25 mouse cellular contexts compared by ENCODE assay signal in the genomic region with DNA sequence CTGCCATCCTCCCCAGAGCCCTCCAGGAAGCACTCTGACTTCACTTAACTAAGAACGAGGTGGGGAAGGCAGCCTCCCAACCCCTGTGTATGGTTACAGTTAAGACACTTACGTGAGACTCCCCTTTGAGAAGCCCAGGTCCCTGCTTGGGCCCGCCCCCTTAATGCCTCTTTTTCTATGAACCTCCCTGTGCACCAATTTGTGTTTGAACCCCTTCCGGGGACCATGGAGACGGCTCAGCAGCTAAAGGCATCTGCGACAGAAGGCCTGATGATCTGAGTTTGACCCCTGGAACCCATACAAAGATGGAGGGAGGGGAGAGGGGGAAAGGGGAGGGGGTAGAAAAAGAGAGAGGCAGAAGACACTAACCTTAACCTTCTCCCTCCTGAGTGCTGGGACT. TPM values are rescaled to one million over a fixed set of nuclear protein-coding genes. Genes with fewer than 3 reads are reported as not detected.
DNase-seq lines count a peak whose midpoint lies in the region; ATAC-seq and TF ChIP-seq lines count a peak whose summit lies in the region.
"Had no signal": no experiment of that assay in that cellular context is flagged by ENCODE, and none has a peak within 500 bp of the region (broad histone marks: within the 10 kb centered on the region; RNA-seq: fewer than 3 reads in every experiment).

No protein-coding gene starts in this region.

- no peak overlapping the region for H3K9ac ChIP-seq in hindbrain, embryonic 11.5 days (ENCODE audit: low read depth, low read length)
- H3K9ac ChIP-seq in hindbrain, embryonic 14.5 days, result no peak overlapping the region
- peak overlapping the region; percentile 4; the same call in 1 of the 2 replicates for H3K9ac ChIP-seq in ES-Bruce4 (ENCODE audit: low read depth, poor library complexity, severe bottlenecking)
- H3K9ac ChIP-seq in neural tube, embryonic 11.5 days (ENCODE audit: low read length), result peak overlapping the region; percentile 7; the same call in 1 of the 2 replicates
- H3K9ac ChIP-seq: embryonic facial prominence, embryonic 12.5 days; heart, embryonic 15.5 days; liver, embryonic 13.5 days; lung, embryonic 14.5 days; midbrain, embryonic 12.5 days had no signal

- no peaks in the 10 kb centered on the region for H3K36me3 ChIP-seq in hindbrain, embryonic 11.5 days (ENCODE audit: control insufficient read depth, insufficient read depth, low read length)
- H3K36me3 ChIP-seq in hindbrain, embryonic 14.5 days (replicated peaks; ENCODE audit: control insufficient read depth, insufficient read depth), result no peaks in the 10 kb centered on the region
- H3K36me3 ChIP-seq in ES-Bruce4 (ENCODE audit: control insufficient read depth, insufficient read depth, low read length, poor library complexity, severe bottlenecking), result no peaks in the 10 kb centered on the region
- no peaks in the 10 kb centered on the region for H3K36me3 ChIP-seq in neural tube, embryonic 11.5 days (ENCODE audit: control insufficient read depth, insufficient read depth, low read length)
- H3K36me3 ChIP-seq: embryonic facial prominence, embryonic 12.5 days; heart, embryonic 15.5 days; liver, embryonic 13.5 days; midbrain, embryonic 12.5 days had no signal

- H3K27me3 ChIP-seq in hindbrain, embryonic 11.5 days (ENCODE audit: control insufficient read depth, insufficient read depth, low read length), result no peaks in the 10 kb centered on the region
- H3K27me3 ChIP-seq in hindbrain, embryonic 14.5 days (ENCODE audit: control insufficient read depth, insufficient read depth, low read length), result no peaks in the 10 kb centered on the region
- H3K27me3 ChIP-seq in ES-Bruce4 (ENCODE audit: control insufficient read depth, insufficient read depth, low read length, poor library complexity, severe bottlenecking), result no peaks in the 10 kb centered on the region
- H3K27me3 ChIP-seq in neural tube, embryonic 11.5 days (ENCODE audit: control insufficient read depth, insufficient read depth, low read length), result no peaks in the 10 kb centered on the region
- H3K27me3 ChIP-seq: CH12.LX; embryonic facial prominence, embryonic 12.5 days; heart, embryonic 15.5 days; liver, embryonic 13.5 days; midbrain, embryonic 12.5 days had no signal

- H3K4me3 ChIP-seq in hindbrain, embryonic 11.5 days (ENCODE audit: low read depth, low read length), result no peak overlapping the region
- no peak overlapping the region for H3K4me3 ChIP-seq in hindbrain, embryonic 14.5 days (replicated peaks; ENCODE audit: low read length)
- H3K4me3 ChIP-seq in ES-Bruce4 (ENCODE audit: low read depth, low read length), result peak overlapping the region; percentile 29
- H3K4me3 ChIP-seq in neural tube, embryonic 11.5 days (ENCODE audit: low read depth, low read length), result no peak overlapping the region
- H3K4me3 ChIP-seq: embryonic facial prominence, embryonic 12.5 days; heart, embryonic 15.5 days; liver, embryonic 13.5 days; midbrain, embryonic 12.5 days had no signal

- DNase-seq in hindbrain, embryonic 11.5 days (ENCODE audit: low spot score), result peak; percentile 45
- no peak for DNase-seq in hindbrain, embryonic 14.5 days (ENCODE audit: low spot score)
- DNase-seq in embryo, embryonic 11 days, result peak; percentile 54
- DNase-seq in neural tube, embryonic 11.5 days (ENCODE audit: low spot score), result peak; percentile 47
- DNase-seq in liver, result no peak
- no peak for DNase-seq in cerebellum, adult 8-10 months
- DNase-seq: adrenal gland, postnatal 10 days; cerebellum, postnatal 14 days; gastrocnemius, postnatal 36 days; kidney, adult 9 months; kidney, postnatal 25 days; left cerebral cortex, postnatal 4 days; liver, embryonic 13.5 days; lung, embryonic 14.5 days; right cerebral cortex, adult 18-20 months; spleen, adult 18-20 months; thymus, postnatal 4 days had no signal

- no peak overlapping the region for H3K4me2 ChIP-seq in hindbrain, embryonic 11.5 days (replicated peaks; ENCODE audit: low read depth, low read length)
- no peak overlapping the region for H3K4me2 ChIP-seq in hindbrain, embryonic 14.5 days (replicated peaks)
- H3K4me2 ChIP-seq in neural tube, embryonic 11.5 days (ENCODE audit: low read depth), result no peak overlapping the region
- H3K4me2 ChIP-seq: embryonic facial prominence, embryonic 12.5 days; heart, embryonic 15.5 days; liver, embryonic 13.5 days; lung, embryonic 14.5 days; midbrain, embryonic 12.5 days had no signal

- no peak overlapping the region for H3K27ac ChIP-seq in hindbrain, embryonic 11.5 days (ENCODE audit: low read depth, low read length)
- H3K27ac ChIP-seq in hindbrain, embryonic 14.5 days, result no peak overlapping the region
- peak overlapping the region; percentile 67 for H3K27ac ChIP-seq in ES-Bruce4 (ENCODE audit: insufficient read depth, low read length)
- H3K27ac ChIP-seq in neural tube, embryonic 11.5 days (ENCODE audit: low read depth, low read length), result no peak overlapping the region
- H3K27ac ChIP-seq: embryonic facial prominence, embryonic 12.5 days; heart, embryonic 15.5 days; liver, embryonic 13.5 days; macrophage; midbrain, embryonic 12.5 days had no signal

- WGBS in hindbrain, embryonic 11.5 days, result 24% methylated on average over 6 of the region's 6 CpGs
- 19% methylated on average over 6 of the region's 6 CpGs for WGBS in hindbrain, embryonic 14.5 days
- WGBS in neural tube, embryonic 11.5 days, result 24% methylated on average over 6 of the region's 6 CpGs

- no peaks in the 10 kb centered on the region for H3K4me1 ChIP-seq in hindbrain, embryonic 11.5 days (replicated peaks; ENCODE audit: control insufficient read depth, insufficient read depth, low read length)
- H3K4me1 ChIP-seq in hindbrain, embryonic 14.5 days (replicated peaks; ENCODE audit: control insufficient read depth, insufficient read depth, low read length), result no peaks in the 10 kb centered on the region
- H3K4me1 ChIP-seq in ES-Bruce4 (ENCODE audit: control insufficient read depth, insufficient read depth, low read length), result peaks cover 2% of the 10 kb centered on the region
- H3K4me1 ChIP-seq in neural tube, embryonic 11.5 days (ENCODE audit: control insufficient read depth, insufficient read depth, low read length), result peaks cover 3% of the 10 kb centered on the region; the same call in 1 of the 2 replicates

- peak; percentile 30; the same call in 1 of the 2 replicates for ATAC-seq in hindbrain, embryonic 11.5 days (ENCODE audit: low FRiP score)
- no peak for ATAC-seq in hindbrain, embryonic 14.5 days (ENCODE audit: low FRiP score)
- 0 out of 2 replicates have a peak, but pooled peaks have one; percentile 20 for ATAC-seq in neural tube, embryonic 11.5 days (ENCODE audit: insufficient read depth, low FRiP score, low TSS enrichment)
- ATAC-seq: forebrain, embryonic 16.5 days; inflammation-experienced regulatory T-cells, adult 6 months had no signal

- TF ChIP-seq EP300 in ES-Bruce4 (IDR thresholded peaks at IDR 0.05; ENCODE audit: insufficient read depth, low read depth, low read length), result no peak

- no peak for TF ChIP-seq POLR2A in ES-Bruce4 (IDR thresholded peaks at IDR 0.05; ENCODE audit: insufficient read depth, low read length)

- no peak for TF ChIP-seq CTCF in ES-Bruce4 (IDR thresholded peaks at IDR 0.05; ENCODE audit: low read depth, low read length)

- no peaks in the 10 kb centered on the region for H3K9me3 ChIP-seq in hindbrain, embryonic 11.5 days (ENCODE audit: control insufficient read depth, low read length)
- H3K9me3 ChIP-seq in hindbrain, embryonic 14.5 days (ENCODE audit: control insufficient read depth, low read length), result no peaks in the 10 kb centered on the region
- H3K9me3 ChIP-seq in ES-Bruce4 (replicated peaks; ENCODE audit: control insufficient read depth, insufficient read depth, low read length, poor library complexity, severe bottlenecking), result no peaks in the 10 kb centered on the region
- H3K9me3 ChIP-seq in neural tube, embryonic 11.5 days (ENCODE audit: control insufficient read depth, low read length), result no peaks in the 10 kb centered on the region
- H3K9me3 ChIP-seq: embryonic facial prominence, embryonic 12.5 days; heart, embryonic 15.5 days; liver, embryonic 13.5 days; midbrain, embryonic 12.5 days had no signal

RNA-seq across cellular contexts. Expression of gene Fcgrt, which starts 2.8 kb away (rescaled TPM):
- polyA plus RNA-seq in hindbrain, embryonic 11.5 days (2014; fragmentation: Nextera tagmentation; extraction: Ambion mirVana), result 12.9 and 13.2 TPM in 2 replicates
- 37.7 and 40.5 TPM in 2 replicates for polyA plus RNA-seq in hindbrain, embryonic 14.5 days (2014; fragmentation: Nextera tagmentation; extraction: Ambion mirVana)
- polyA plus RNA-seq in ES-Bruce4 (2011; ENCODE audit: insufficient read depth, insufficient read length, low read depth, missing spikeins), result 2.0 and 2.5 TPM in 2 replicates
- 11.3 and 12.8 TPM in 2 replicates for polyA plus RNA-seq in neural tube, embryonic 11.5 days (2014; fragmentation: Nextera tagmentation; extraction: Ambion mirVana)

RNA-seq across cellular contexts. Expression of gene Rcn3, which starts 14.4 kb away (rescaled TPM):
- polyA plus RNA-seq in hindbrain, embryonic 11.5 days (2014; fragmentation: Nextera tagmentation; extraction: Ambion mirVana), result 134 and 149 TPM in 2 replicates
- 77.7 and 93.3 TPM in 2 replicates for polyA plus RNA-seq in hindbrain, embryonic 14.5 days (2014; fragmentation: Nextera tagmentation; extraction: Ambion mirVana)
- polyA plus RNA-seq in ES-Bruce4 (2011; ENCODE audit: insufficient read depth, insufficient read length, low read depth, missing spikeins), result 66.7 and 88.2 TPM in 2 replicates
- 142 and 151 TPM in 2 replicates for polyA plus RNA-seq in neural tube, embryonic 11.5 days (2014; fragmentation: Nextera tagmentation; extraction: Ambion mirVana)

RNA-seq across cellular contexts. Expression of gene Rps11, which starts 17.8 kb away (rescaled TPM):
- polyA plus RNA-seq in hindbrain, embryonic 11.5 days (2014; fragmentation: Nextera tagmentation; extraction: Ambion mirVana), result 1,346 and 1,389 TPM in 2 replicates
- polyA plus RNA-seq in hindbrain, embryonic 14.5 days (2014; fragmentation: Nextera tagmentation; extraction: Ambion mirVana), result 767 and 952 TPM in 2 replicates
- 2,753 and 2,969 TPM in 2 replicates for polyA plus RNA-seq in ES-Bruce4 (2011; ENCODE audit: insufficient read depth, insufficient read length, low read depth, missing spikeins)
- polyA plus RNA-seq in neural tube, embryonic 11.5 days (2014; fragmentation: Nextera tagmentation; extraction: Ambion mirVana), result 1,454 and 1,462 TPM in 2 replicates

RNA-seq across cellular contexts. Expression of gene Rpl13a, which starts 22.1 kb away (rescaled TPM):
- polyA plus RNA-seq in hindbrain, embryonic 11.5 days (2014; fragmentation: Nextera tagmentation; extraction: Ambion mirVana), result 1,145 and 1,168 TPM in 2 replicates
- 725 and 835 TPM in 2 replicates for polyA plus RNA-seq in hindbrain, embryonic 14.5 days (2014; fragmentation: Nextera tagmentation; extraction: Ambion mirVana)
- polyA plus RNA-seq in ES-Bruce4 (2011; ENCODE audit: insufficient read depth, insufficient read length, low read depth, missing spikeins), result 3,729 and 4,020 TPM in 2 replicates
- 1,071 and 1,190 TPM in 2 replicates for polyA plus RNA-seq in neural tube, embryonic 11.5 days (2014; fragmentation: Nextera tagmentation; extraction: Ambion mirVana)

RNA-seq across cellular contexts. Expression of gene Gm45713, which starts 29.6 kb away (rescaled TPM):
- 0.47 TPM in 1 of 2 replicates, not detected in the other for polyA plus RNA-seq in hindbrain, embryonic 11.5 days (2014; fragmentation: Nextera tagmentation; extraction: Ambion mirVana)
- polyA plus RNA-seq in hindbrain, embryonic 14.5 days (2014; fragmentation: Nextera tagmentation; extraction: Ambion mirVana), result 0.22 TPM in 1 of 2 replicates, not detected in the other
- not detected in 2 replicates for polyA plus RNA-seq in ES-Bruce4 (2011; ENCODE audit: insufficient read depth, insufficient read length, low read depth, missing spikeins)
- 0.21 and 0.30 TPM in 2 replicates for polyA plus RNA-seq in neural tube, embryonic 11.5 days (2014; fragmentation: Nextera tagmentation; extraction: Ambion mirVana)
- polyA plus RNA-seq: forebrain, embryonic 16.5 days; heart, embryonic 15.5 days; macrophage had no signal

Comparison
In these comparisons a context has a peak if more than half of its experiments do, and no peak if none do; other contexts are left out.
1. DNase-seq: peak in hindbrain, embryonic 11.5 days (single experiment), embryo, embryonic 11 days (single experiment) and neural tube, embryonic 11.5 days (single experiment); none in hindbrain, embryonic 14.5 days (single experiment), liver (single experiment) and cerebellum, adult 8-10 months (single experiment).
2. H3K9ac ChIP-seq: peak in ES-Bruce4 (single experiment) and neural tube, embryonic 11.5 days (single experiment); none in hindbrain, embryonic 11.5 days (single experiment) and hindbrain, embryonic 14.5 days (single experiment).